In the genomic region with DNA sequence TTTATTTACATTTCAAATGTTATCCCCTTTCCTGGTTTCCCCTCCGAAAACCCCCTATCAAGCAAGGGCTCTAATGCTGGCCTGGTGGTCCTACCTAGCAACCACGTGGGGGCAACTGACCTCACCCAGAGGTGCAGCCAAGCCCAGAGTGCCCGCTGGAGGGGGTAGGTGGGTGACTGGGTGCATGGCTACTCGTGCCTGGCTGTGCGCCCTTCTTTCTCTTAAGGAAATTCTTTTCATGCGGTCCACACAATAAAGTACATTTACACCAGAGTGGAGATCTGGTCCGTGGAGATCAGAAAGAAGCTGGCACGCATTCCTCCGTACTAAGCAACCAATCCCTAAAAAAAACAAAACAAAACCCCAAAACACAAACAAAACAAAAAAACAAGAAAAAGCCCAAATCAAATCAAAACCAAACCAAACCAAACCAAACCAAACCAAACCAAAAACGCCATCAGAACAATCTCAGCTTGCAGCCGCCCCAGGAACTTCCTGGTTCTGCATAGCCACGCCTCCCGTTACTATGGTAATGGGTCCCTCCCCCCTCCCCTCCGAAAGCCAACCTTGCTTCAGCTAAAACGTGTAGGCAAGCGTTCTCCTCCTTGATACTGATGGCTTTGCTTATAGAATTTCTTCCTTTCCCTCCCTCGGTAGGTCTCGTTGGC, we compare ENCODE assay signal across 8 mouse cellular contexts. TPM values are rescaled to one million over a fixed set of nuclear protein-coding genes. Genes with fewer than 3 reads are reported as not detected.
DNase-seq lines count a peak whose midpoint lies in the region; ATAC-seq and TF ChIP-seq lines count a peak whose summit lies in the region.

No protein-coding gene starts in this region.

- H3K4me3 ChIP-seq in gastrocnemius, adult 2 months: peak overlapping the region; percentile 74
- H3K4me3 ChIP-seq in liver, postnatal 0 days (ENCODE audit: low read depth, low read length): peak overlapping the region; percentile 38
- H3K4me3 ChIP-seq in neural tube, embryonic 13.5 days: peak overlapping the region; percentile 43

- H3K27ac ChIP-seq in gastrocnemius, adult 2 months: peak overlapping the region; percentile 83
- H3K27ac ChIP-seq in liver, postnatal 0 days (ENCODE audit: low read depth): no peak overlapping the region
- H3K27ac ChIP-seq in neural tube, embryonic 13.5 days (replicated peaks): peak overlapping the region; percentile 70

- H3K4me1 ChIP-seq in liver, postnatal 0 days (ENCODE audit: insufficient read depth): peaks cover 19% of the 10 kb centered on the region
- H3K4me1 ChIP-seq in neural tube, embryonic 13.5 days (replicated peaks): peaks cover 48% of the 10 kb centered on the region

- H3K27me3 ChIP-seq in liver, postnatal 0 days (ENCODE audit: insufficient read depth, low read length): no peaks in the 10 kb centered on the region
- H3K27me3 ChIP-seq in neural tube, embryonic 13.5 days: no peaks in the 10 kb centered on the region

- peak; percentile 65 to 71 for DNase-seq in right cerebral cortex, postnatal 10 days (ENCODE audit: low spot score in 2 of 2)
- DNase-seq in right cerebral cortex, postnatal 25 days: no peak
- DNase-seq in cerebellum, adult 18-20 months: peak; percentile 54 to 59
- DNase-seq in gastrocnemius, adult 2 months: peak; percentile 71
- peak; percentile 88 for DNase-seq in liver, postnatal 0 days
- DNase-seq in thymus, postnatal 4 days: peak; percentile 85

- under 1% methylated on average over 18 of the region's 18 CpGs for WGBS in liver, postnatal 0 days (ENCODE audit: insufficient replicate concordance)
- under 1% methylated on average over 18 of the region's 18 CpGs for WGBS in neural tube, embryonic 13.5 days

- H3K9me3 ChIP-seq in liver, postnatal 0 days (ENCODE audit: low read length): no peaks in the 10 kb centered on the region
- H3K9me3 ChIP-seq in neural tube, embryonic 13.5 days: no peaks in the 10 kb centered on the region

- TF ChIP-seq EP300 in liver, postnatal 0 days (IDR thresholded peaks at IDR 0.05; ENCODE audit: low read depth): no peak

- peak; percentile 98 for ATAC-seq in inflammation-experienced regulatory T-cells, adult 6 months
- peak; percentile 74 for ATAC-seq in liver, postnatal 0 days
- peak; percentile 87 for ATAC-seq in neural tube, embryonic 13.5 days (ENCODE audit: low read depth)

- TF ChIP-seq CTCF in gastrocnemius, adult 2 months (IDR thresholded peaks at IDR 0.05): peak; percentile 22
- peak; percentile 28; the same call in 1 of the 2 replicates for TF ChIP-seq CTCF in liver, postnatal 0 days (IDR thresholded peaks at IDR 0.05; ENCODE audit: low read depth)

- H3K9ac ChIP-seq in liver, postnatal 0 days (replicated peaks): no peak overlapping the region
- H3K9ac ChIP-seq in neural tube, embryonic 13.5 days: peak overlapping the region; percentile 56; the same call in 1 of the 2 replicates

- H3K4me2 ChIP-seq in liver, postnatal 0 days (ENCODE audit: low read depth, low read length): peak overlapping the region; percentile 68
- peak overlapping the region; percentile 69 for H3K4me2 ChIP-seq in neural tube, embryonic 13.5 days

- intact Hi-C loops in gastrocnemius, adult 2 months (cut with DNase I): loop anchor here (5.0 kb wide), 2 partner anchors 34 to 36 kb away; no protein-coding TSS in a partner anchor

- H3K36me3 ChIP-seq in liver, postnatal 0 days (replicated peaks; ENCODE audit: insufficient read depth, low read length): no peaks in the 10 kb centered on the region
- H3K36me3 ChIP-seq in neural tube, embryonic 13.5 days: no peaks in the 10 kb centered on the region

RNA-seq across cellular contexts. Expression of gene Gm6525, which starts 54.4 kb away (rescaled TPM):
- total RNA-seq in gastrocnemius, adult 2 months (2021): not detected
- under 1 TPM; 0.50 to 0.80 (median 0.70) TPM for polyA plus RNA-seq in inflammation-experienced regulatory T-cells, adult 6 months (2017; shearing (Covaris generic))
- polyA plus RNA-seq in liver, postnatal 0 days (2015; fragmentation: Nextera tagmentation; extraction: Ambion mirVana): 0.14 and 0.21 TPM in 2 replicates
- polyA plus RNA-seq in neural tube, embryonic 13.5 days (2015; fragmentation: Nextera tagmentation; extraction: Ambion mirVana): 2.0 and 3.5 TPM in 2 replicates
